Mouse (Mus musculus) gastrocnemius, postnatal 25 days (tissue): ENCODE results near the gene Krt25. TPM values are rescaled to one million over a fixed set of nuclear protein-coding genes. Genes with fewer than 3 reads are reported as not detected.

Source experiments
- DNase-seq: peaks from one replicate; pipeline ENCODE4 v3.0.0; 2022
- long read RNA-seq, 2 experiments: library from polyadenylated mRNA; stranded (forward); transcript quantifications; one replicate each; pipeline ENCODE4 v2.0.0; 2021
- total RNA-seq, 2 experiments: library from RNA; stranded (reverse); gene quantifications; 1 replicate in 1 of 2; 2 replicates in 1 of 2; pipeline ENCODE4 v1.2.3; 2021

Krt25 gene
- total RNA-seq: not detected
- long read RNA-seq, experiment 1: 0 reads
- long read RNA-seq, experiment 2: 0 reads

- no peak for DNase-seq
Observed at GRCm38 (mm10) chr11:99322851-99323250, at the start of gene Krt25. Gene Krt25 (minus strand): TSS chr11:99322951.

GRCm38 (mm10) chr11:99369853-99370451 is 47.2 kb upstream of the Krt25 start:
- DNase-seq: no peak

- no peak for DNase-seq
Observed at GRCm38 (mm10) chr11:99369229-99369628, 46.5 kb upstream of the Krt25 start.

- no peak for DNase-seq
Observed at GRCm38 (mm10) chr11:99366791-99367190, 44.0 kb upstream of the Krt25 start.

GRCm38 (mm10) chr11:99364412-99364811 is 41.7 kb upstream of the Krt25 start:
- no peak for DNase-seq

- no peak for DNase-seq
Observed at GRCm38 (mm10) chr11:99361423-99361822, 38.7 kb upstream of the Krt25 start.

- no peak for DNase-seq
Observed at GRCm38 (mm10) chr11:99351004-99351403, 28.3 kb upstream of the Krt25 start, which contains the start of gene Krt27. Gene Krt27 (minus strand): TSS chr11:99351104.

- no peak for DNase-seq
Observed at GRCm38 (mm10) chr11:99339299-99339847, 16.6 kb upstream of the Krt25 start.

GRCm38 (mm10) chr11:99337866-99338265 is 15.1 kb upstream of the Krt25 start, which contains the start of gene Krt26:
Gene Krt26 (minus strand): TSS chr11:99337966.
- DNase-seq: no peak

GRCm38 (mm10) chr11:99333426-99333825 is 10.7 kb upstream of the Krt25 start:
- DNase-seq: no peak

- DNase-seq: no peak
Observed at GRCm38 (mm10) chr11:99329655-99330054, 6.9 kb upstream of the Krt25 start.

GRCm38 (mm10) chr11:99321094-99321493 is 1.7 kb downstream of the Krt25 start:
- no peak for DNase-seq

GRCm38 (mm10) chr11:99319127-99319526 is 3.6 kb downstream of the Krt25 start:
- no peak for DNase-seq

GRCm38 (mm10) chr11:99316543-99316942 is 6.2 kb downstream of the Krt25 start:
- DNase-seq: no peak

GRCm38 (mm10) chr11:99314594-99314993 is 8.2 kb downstream of the Krt25 start:
- DNase-seq: no peak

GRCm38 (mm10) chr11:99310882-99311281 is 11.9 kb downstream of the Krt25 start:
- no peak for DNase-seq

- no peak for DNase-seq
Observed at GRCm38 (mm10) chr11:99307579-99307978, 15.2 kb downstream of the Krt25 start.

GRCm38 (mm10) chr11:99295039-99295438 is 27.7 kb downstream of the Krt25 start:
- DNase-seq: no peak

GRCm38 (mm10) chr11:99292846-99293245 is 29.9 kb downstream of the Krt25 start:
- DNase-seq: no peak

GRCm38 (mm10) chr11:99284833-99285312 is 37.9 kb downstream of the Krt25 start, which contains the start of gene Krt24:
Gene Krt24 (minus strand): TSS chr11:99285262.
- no peak for DNase-seq

GRCm38 (mm10) chr11:99284011-99284410 is 38.7 kb downstream of the Krt25 start:
- DNase-seq: no peak

- DNase-seq: no peak
Observed at GRCm38 (mm10) chr11:99283334-99283733, 39.4 kb downstream of the Krt25 start.

- DNase-seq: no peak
Observed at GRCm38 (mm10) chr11:99281116-99281515, 41.6 kb downstream of the Krt25 start.

- DNase-seq: no peak
Observed at GRCm38 (mm10) chr11:99279986-99280385, 42.8 kb downstream of the Krt25 start.
